9 mouse cellular contexts compared by ENCODE assay signal in the genomic region with DNA sequence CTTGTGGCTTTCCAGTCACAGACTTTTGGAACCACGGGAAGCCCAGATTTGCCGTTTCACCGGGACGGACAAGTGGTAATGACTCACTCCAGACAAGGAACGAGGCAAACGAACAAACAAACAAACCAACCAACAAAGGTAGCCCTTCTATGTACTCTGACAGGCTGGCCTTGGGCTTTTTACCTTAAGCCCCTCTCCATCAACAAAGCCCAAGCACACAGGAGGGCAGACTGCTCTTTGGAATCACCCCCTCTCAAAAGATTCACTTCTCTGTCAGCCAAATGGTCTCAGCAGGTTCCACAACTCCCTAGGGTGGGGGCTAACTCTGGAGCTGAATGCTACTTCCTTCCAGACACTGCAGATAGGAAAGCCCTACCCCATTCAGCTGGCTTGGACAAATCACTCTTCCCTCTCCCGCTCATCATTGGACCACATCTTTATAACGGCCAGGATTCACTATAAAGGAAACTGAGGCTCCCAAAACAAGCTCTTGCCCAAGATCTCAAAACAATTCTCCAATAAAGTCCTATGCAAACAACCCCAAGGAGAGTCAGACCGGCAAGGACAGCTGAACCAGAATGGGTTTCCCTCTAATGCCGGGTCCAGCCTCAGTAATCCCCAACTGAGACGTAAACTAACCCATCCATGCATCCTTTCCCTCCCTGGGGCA. TPM values are rescaled to one million over a fixed set of nuclear protein-coding genes. Genes with fewer than 3 reads are reported as not detected.
DNase-seq lines count a peak whose midpoint lies in the region; ATAC-seq and TF ChIP-seq lines count a peak whose summit lies in the region.
"Had no signal": no experiment of that assay in that cellular context is flagged by ENCODE, and none has a peak within 500 bp of the region (broad histone marks: within the 10 kb centered on the region; RNA-seq: fewer than 3 reads in every experiment).

No protein-coding gene starts in this region.

- no peak for TF ChIP-seq CTCF in heart, adult 2 months (IDR thresholded peaks at IDR 0.05)

- H3K4me3 ChIP-seq in heart, adult 2 months, result peak overlapping the region; percentile 52; the same call in 1 of the 2 replicates
- H3K4me3 ChIP-seq in embryonic facial prominence, embryonic 11.5 days (ENCODE audit: low read depth, low read length), result peak overlapping the region; percentile 28
- H3K4me3 ChIP-seq in hindbrain, embryonic 14.5 days (replicated peaks; ENCODE audit: low read length), result peak overlapping the region; percentile 32
- H3K4me3 ChIP-seq in midbrain, embryonic 14.5 days (replicated peaks; ENCODE audit: low read depth, low read length), result peak overlapping the region; percentile 34

- H3K79me2 ChIP-seq in heart, adult 2 months (replicated peaks; ENCODE audit: control insufficient read depth, insufficient read depth, low read length), result no peaks in the 10 kb centered on the region

- no peak for TF ChIP-seq EP300 in heart, adult 2 months (IDR thresholded peaks at IDR 0.05; ENCODE audit: insufficient read depth, low read depth, low read length)

- ATAC-seq in embryonic facial prominence, embryonic 11.5 days (replicated peaks; ENCODE audit: insufficient number of reproducible peaks, low FRiP score, low TSS enrichment, low read depth), result no peak
- ATAC-seq in hindbrain, embryonic 14.5 days (ENCODE audit: low FRiP score), result no peak
- no peak for ATAC-seq in midbrain, embryonic 14.5 days (ENCODE audit: low FRiP score, low TSS enrichment)

- no peaks in the 10 kb centered on the region for H3K9me3 ChIP-seq in embryonic facial prominence, embryonic 11.5 days (replicated peaks; ENCODE audit: control insufficient read depth, low read length)
- no peaks in the 10 kb centered on the region for H3K9me3 ChIP-seq in hindbrain, embryonic 14.5 days (ENCODE audit: control insufficient read depth, low read length)
- H3K9me3 ChIP-seq in midbrain, embryonic 14.5 days (ENCODE audit: control insufficient read depth, low read length), result no peaks in the 10 kb centered on the region

- 15% methylated on average over 11 of the region's 11 CpGs for WGBS in heart, adult 2 months
- WGBS in embryonic facial prominence, embryonic 11.5 days, result 6% methylated on average over 11 of the region's 11 CpGs
- 7% methylated on average over 11 of the region's 11 CpGs for WGBS in hindbrain, embryonic 14.5 days
- WGBS in midbrain, embryonic 14.5 days, result 4% methylated on average over 11 of the region's 11 CpGs

- H3K9ac ChIP-seq in heart, adult 2 months (ENCODE audit: low read depth, low read length), result peak overlapping the region; percentile 62
- no peak overlapping the region for H3K9ac ChIP-seq in embryonic facial prominence, embryonic 11.5 days (replicated peaks; ENCODE audit: low read length)
- peak overlapping the region; percentile 48 for H3K9ac ChIP-seq in hindbrain, embryonic 14.5 days
- H3K9ac ChIP-seq in midbrain, embryonic 14.5 days (replicated peaks; ENCODE audit: low read length), result peak overlapping the region; percentile 31; the same call in 1 of the 2 replicates

- peak overlapping the region; percentile 75 for H3K4me2 ChIP-seq in embryonic facial prominence, embryonic 11.5 days (ENCODE audit: low read depth, low read length)
- H3K4me2 ChIP-seq in hindbrain, embryonic 14.5 days (replicated peaks), result peak overlapping the region; percentile 86
- H3K4me2 ChIP-seq in midbrain, embryonic 14.5 days (ENCODE audit: low read length), result peak overlapping the region; percentile 80

- DNase-seq in heart, adult 2 months, result peak in 1 of 2 experiments; percentile 44
- DNase-seq in heart, postnatal 25 days (ENCODE audit: low spot score), result no peak
- peak; percentile 1 for DNase-seq in embryonic facial prominence, embryonic 11.5 days (ENCODE audit: low spot score)
- no peak for DNase-seq in hindbrain, embryonic 14.5 days (ENCODE audit: low spot score)
- no peak for DNase-seq in midbrain, embryonic 14.5 days
- no peak for DNase-seq in thymus, adult 18-20 months
- DNase-seq in gastrocnemius, postnatal 4 days (ENCODE audit: low spot score in 2 of 2), result no peak
- no peak for DNase-seq in lung, adult 18-20 months

- H3K4me1 ChIP-seq in heart, adult 2 months (ENCODE audit: control insufficient read depth, insufficient read depth, low read length), result peaks cover 7% of the 10 kb centered on the region
- no peaks in the 10 kb centered on the region for H3K4me1 ChIP-seq in embryonic facial prominence, embryonic 11.5 days (ENCODE audit: control insufficient read depth, insufficient read depth, low read length)
- peaks cover 28% of the 10 kb centered on the region; the same call in 1 of the 2 replicates for H3K4me1 ChIP-seq in hindbrain, embryonic 14.5 days (replicated peaks; ENCODE audit: control insufficient read depth, insufficient read depth, low read length)
- peaks cover 28% of the 10 kb centered on the region for H3K4me1 ChIP-seq in midbrain, embryonic 14.5 days (ENCODE audit: control insufficient read depth, insufficient read depth, low read length)

- no peak for TF ChIP-seq POLR2A in heart, adult 2 months (IDR thresholded peaks at IDR 0.05; ENCODE audit: insufficient read depth, low read depth, low read length)

- intact Hi-C loops in heart, adult 2 months (cut with DNase I), result loop anchor here (5.0 to 10.0 kb wide), 3 partner anchors 584 to 994 kb away; no protein-coding TSS in a partner anchor
- intact Hi-C loops in heart, postnatal 25 days (cut with DNase I), result no loop called here

- H3K36me3 ChIP-seq in heart, adult 2 months (ENCODE audit: control insufficient read depth, insufficient read depth, low read length), result no peaks in the 10 kb centered on the region; the same call in 1 of the 2 replicates
- no peaks in the 10 kb centered on the region for H3K36me3 ChIP-seq in embryonic facial prominence, embryonic 11.5 days (replicated peaks; ENCODE audit: control insufficient read depth, insufficient read depth, low read depth, low read length)
- no peaks in the 10 kb centered on the region for H3K36me3 ChIP-seq in hindbrain, embryonic 14.5 days (replicated peaks; ENCODE audit: control insufficient read depth, insufficient read depth)
- no peaks in the 10 kb centered on the region for H3K36me3 ChIP-seq in midbrain, embryonic 14.5 days (ENCODE audit: control insufficient read depth, insufficient read depth, low read length)

- peak overlapping the region; percentile 99 for H3K27ac ChIP-seq in heart, adult 2 months
- no peak overlapping the region for H3K27ac ChIP-seq in embryonic facial prominence, embryonic 11.5 days (replicated peaks; ENCODE audit: low read depth, low read length)
- no peak overlapping the region for H3K27ac ChIP-seq in hindbrain, embryonic 14.5 days
- H3K27ac ChIP-seq in midbrain, embryonic 14.5 days (replicated peaks; ENCODE audit: low read depth, low read length), result no peak overlapping the region

- H3K27me3 ChIP-seq in heart, adult 2 months (ENCODE audit: control insufficient read depth, insufficient read depth, low read length), result no peaks in the 10 kb centered on the region
- H3K27me3 ChIP-seq in embryonic facial prominence, embryonic 11.5 days (ENCODE audit: control insufficient read depth, insufficient read depth, low read length), result peaks cover 6% of the 10 kb centered on the region
- H3K27me3 ChIP-seq in hindbrain, embryonic 14.5 days (ENCODE audit: control insufficient read depth, insufficient read depth, low read length), result peaks cover 49% of the 10 kb centered on the region
- H3K27me3 ChIP-seq in midbrain, embryonic 14.5 days (ENCODE audit: control insufficient read depth, insufficient read depth, low read length), result peaks cover 50% of the 10 kb centered on the region

RNA-seq across cellular contexts. Expression of a gene that starts 7.9 kb away (rescaled TPM):
- not detected for total RNA-seq in heart, adult 2 months (2021)
- polyA plus RNA-seq in heart, adult 2 months (2012; rRNA removed), result not detected in 2 replicates
- not detected for total RNA-seq in heart, postnatal 25 days (2021)
- not detected in 2 replicates for polyA plus RNA-seq in embryonic facial prominence, embryonic 11.5 days (2014; fragmentation: Nextera tagmentation; extraction: Ambion mirVana)
- polyA plus RNA-seq in hindbrain, embryonic 14.5 days (2014; fragmentation: Nextera tagmentation; extraction: Ambion mirVana), result not detected in 2 replicates
- polyA plus RNA-seq in midbrain, embryonic 14.5 days (2014; fragmentation: Nextera tagmentation; extraction: Ambion mirVana), result not detected in 2 replicates
- total RNA-seq in gastrocnemius, postnatal 4 days (2021), result not detected
- polyA plus RNA-seq: small intestine, adult 2 months had no signal

RNA-seq across cellular contexts. Expression of a gene that starts 8.3 kb away (rescaled TPM):
- 10 to 100 TPM; 15.4 to 21.7 TPM for total RNA-seq in heart, adult 2 months (2021)
- polyA plus RNA-seq in heart, adult 2 months (2012; rRNA removed), result 16.5 and 17.8 TPM in 2 replicates
- total RNA-seq in heart, postnatal 25 days (2021), result 10 to 100 TPM; 12.0 to 17.6 TPM
- polyA plus RNA-seq in embryonic facial prominence, embryonic 11.5 days (2014; fragmentation: Nextera tagmentation; extraction: Ambion mirVana), result 0.25 and 0.56 TPM in 2 replicates
- polyA plus RNA-seq in hindbrain, embryonic 14.5 days (2014; fragmentation: Nextera tagmentation; extraction: Ambion mirVana), result 0.35 and 0.50 TPM in 2 replicates
- polyA plus RNA-seq in midbrain, embryonic 14.5 days (2014; fragmentation: Nextera tagmentation; extraction: Ambion mirVana), result 0.26 and 0.39 TPM in 2 replicates
- total RNA-seq in gastrocnemius, postnatal 4 days (2021), result 10 to 100 TPM; 11.1 to 11.3 TPM

RNA-seq across cellular contexts. Expression of a gene that starts 48.1 kb away (rescaled TPM):
- total RNA-seq in heart, adult 2 months (2021), result not detected
- polyA plus RNA-seq in heart, adult 2 months (2012; rRNA removed), result not detected in 2 replicates
- not detected for total RNA-seq in heart, postnatal 25 days (2021)
- polyA plus RNA-seq in embryonic facial prominence, embryonic 11.5 days (2014; fragmentation: Nextera tagmentation; extraction: Ambion mirVana), result not detected in 2 replicates
- polyA plus RNA-seq in hindbrain, embryonic 14.5 days (2014; fragmentation: Nextera tagmentation; extraction: Ambion mirVana), result not detected in 2 replicates
- not detected in 2 replicates for polyA plus RNA-seq in midbrain, embryonic 14.5 days (2014; fragmentation: Nextera tagmentation; extraction: Ambion mirVana)
- not detected for total RNA-seq in gastrocnemius, postnatal 4 days (2021)
- polyA plus RNA-seq: small intestine, adult 2 months had no signal

Comparison
In these comparisons a context has a peak if more than half of its experiments do, and no peak if none do; other contexts are left out.
1. RNA of a gene that starts 8.3 kb away (polyA plus RNA-seq): 16.5 to 17.8 TPM in heart, adult 2 months; 0.35 to 0.50 TPM in hindbrain, embryonic 14.5 days, 0.26 to 0.39 TPM in midbrain, embryonic 14.5 days and 0.25 to 0.56 TPM in embryonic facial prominence, embryonic 11.5 days; every median in the first group is over 10 times any median in the second.
2. Peak in every context shown above with its lines, with median percentiles within 50 percentile points of each other: H3K4me3 ChIP-seq and H3K4me2 ChIP-seq.